Mouse (Mus musculus) lung, postnatal 36 days (tissue): Measurements from ENCODE around the gene Fgd3.

Experiments used
- DNase-seq: peaks from one replicate; pipeline ENCODE4 v3.0.0; 2022; ENCODE audit warnings: mixed read lengths

Gene Fgd3

GRCm38 (mm10) chr13:49300771-49301170 is 19.3 kb downstream of the Fgd3 start:
- DNase-seq: no peak

GRCm38 (mm10) chr13:49298514-49299381 is 21.4 kb downstream of the Fgd3 start:
- DNase-seq: peak; percentile 38

DNA sequence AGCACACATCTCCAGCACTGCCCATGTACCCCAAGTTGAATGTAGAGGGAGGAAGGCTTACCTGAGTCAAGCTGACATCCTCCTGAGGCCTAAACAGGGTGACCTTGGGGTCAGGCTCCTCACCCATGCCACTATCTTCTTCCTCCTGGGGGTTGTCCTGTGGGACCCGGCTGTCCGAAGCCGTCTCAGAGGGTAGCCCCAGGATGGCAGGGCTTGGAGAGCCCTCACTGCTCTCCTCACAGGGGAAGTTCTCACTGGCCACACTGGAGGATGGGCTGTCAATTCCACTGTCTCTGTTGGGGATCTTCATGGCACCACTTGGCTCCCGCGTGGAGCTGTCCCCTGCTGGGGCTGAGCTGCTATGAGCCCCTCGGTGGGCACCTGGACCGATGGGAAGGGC is 23.8 kb downstream of the Fgd3 start:
- no peak for DNase-seq

GRCm38 (mm10) chr13:49294108-49294507 is 26.0 kb downstream of the Fgd3 start:
- no peak for DNase-seq

- no peak for DNase-seq
These were observed 28.2 kb downstream of the Fgd3 start for GRCm38 (mm10) chr13:49291949-49292348.

DNA sequence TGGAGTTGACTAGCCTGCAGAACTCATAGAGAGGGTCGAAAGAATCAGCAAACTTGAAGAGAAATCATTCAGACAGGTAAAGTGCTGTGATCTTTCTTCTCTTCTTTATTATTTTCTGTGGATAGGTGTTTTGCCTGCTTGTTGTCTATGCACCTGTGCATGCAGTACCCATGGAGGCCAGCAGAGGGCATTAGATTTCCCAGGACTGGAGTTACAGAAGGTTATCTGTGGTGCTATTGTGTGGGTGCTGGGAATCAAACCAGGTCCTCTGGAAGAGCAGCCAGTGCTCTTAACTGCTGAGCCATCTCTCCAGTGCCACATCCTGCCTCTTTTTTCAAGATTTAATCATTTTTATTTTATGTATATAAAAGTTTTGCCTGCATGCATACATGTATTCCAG is 28.7 kb downstream of the Fgd3 start:
- DNase-seq: peak; percentile 50

GRCm38 (mm10) chr13:49287224-49287623 is 32.9 kb downstream of the Fgd3 start:
- no peak for DNase-seq

DNA sequence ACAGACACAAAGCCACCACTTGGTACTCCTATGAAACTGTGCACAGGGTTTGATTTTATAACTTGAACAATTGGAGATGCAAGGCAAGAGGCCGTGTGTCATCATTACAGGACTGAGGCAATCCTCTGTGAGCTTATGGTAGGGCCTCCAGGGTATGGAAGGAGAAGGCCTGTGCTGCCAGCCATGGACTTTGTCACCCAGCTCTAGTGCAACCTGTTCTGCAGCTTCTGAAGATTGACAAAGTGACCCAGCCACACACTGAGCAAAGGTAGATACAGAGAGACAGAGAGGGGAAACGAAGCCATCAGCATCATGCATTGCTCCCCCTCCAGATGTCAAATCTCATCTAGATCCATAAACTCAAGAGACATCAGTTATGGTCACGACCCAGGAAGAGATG is 33.4 kb downstream of the Fgd3 start:
- no peak for DNase-seq

GRCm38 (mm10) chr13:49283686-49284085 is 36.4 kb downstream of the Fgd3 start:
- DNase-seq: no peak

DNA sequence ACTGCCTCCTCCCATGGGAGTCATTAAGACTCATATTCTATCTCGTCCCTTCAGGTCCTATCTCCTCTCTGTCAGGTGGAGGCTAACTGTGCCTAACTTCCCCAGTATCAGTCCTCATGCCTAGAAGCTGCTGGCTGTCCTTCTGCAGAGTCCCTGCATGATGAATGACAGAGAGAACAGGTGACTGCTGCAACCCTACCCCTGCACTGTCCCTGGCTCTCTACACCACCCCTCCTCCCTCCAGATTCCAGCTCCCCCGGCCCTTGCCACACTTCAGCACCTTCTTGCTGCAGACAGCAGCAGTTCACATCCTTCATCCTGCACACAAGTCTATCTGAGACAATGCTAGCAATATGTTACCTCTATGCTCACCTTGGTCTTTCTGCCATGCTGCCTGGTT is 37.9 kb downstream of the Fgd3 start:
- no peak for DNase-seq

GRCm38 (mm10) chr13:49271831-49272765 is 48.0 kb downstream of the Fgd3 start:
- DNase-seq: peak; percentile 48

DNA sequence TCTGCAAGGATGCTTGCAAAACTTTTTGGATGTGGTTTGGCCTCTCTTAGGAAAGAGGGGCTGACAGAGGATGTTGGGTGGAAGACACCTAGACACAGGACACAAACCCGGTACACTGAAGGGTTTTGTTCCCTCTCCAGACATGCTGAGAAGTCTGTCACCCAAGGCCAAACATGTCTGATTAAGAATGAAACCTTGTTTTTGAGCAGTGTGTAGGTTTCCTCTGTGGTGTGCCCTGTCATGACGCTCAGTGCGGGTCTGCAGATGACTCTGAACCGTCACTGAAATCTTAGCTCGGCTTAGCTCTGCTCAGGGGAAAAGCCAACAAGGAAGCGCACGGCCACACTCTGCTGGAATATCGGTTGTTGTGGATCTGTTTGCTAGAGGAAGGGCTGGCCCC is 49.6 kb downstream of the Fgd3 start:
- no peak for DNase-seq

DNA sequence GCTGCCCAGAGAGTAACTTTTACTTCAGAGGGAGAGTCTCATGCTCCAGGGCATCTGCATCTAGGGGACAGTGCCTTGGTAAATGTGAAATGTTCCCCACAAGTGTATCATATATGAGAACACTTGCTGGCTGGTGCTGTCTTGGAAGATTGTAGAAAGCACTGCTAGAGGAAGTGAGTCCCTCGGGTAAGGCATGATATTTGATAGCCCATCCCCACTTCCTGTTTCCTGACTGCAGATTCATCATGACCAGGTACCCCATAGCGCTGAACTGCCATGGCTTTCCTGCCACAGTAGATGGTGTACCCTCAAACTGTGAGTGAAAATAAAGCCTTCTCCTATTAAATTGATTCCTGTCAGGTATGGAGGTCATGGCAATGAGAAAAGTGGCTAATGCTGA is 52.5 kb downstream of the Fgd3 start:
- no peak for DNase-seq

DNA sequence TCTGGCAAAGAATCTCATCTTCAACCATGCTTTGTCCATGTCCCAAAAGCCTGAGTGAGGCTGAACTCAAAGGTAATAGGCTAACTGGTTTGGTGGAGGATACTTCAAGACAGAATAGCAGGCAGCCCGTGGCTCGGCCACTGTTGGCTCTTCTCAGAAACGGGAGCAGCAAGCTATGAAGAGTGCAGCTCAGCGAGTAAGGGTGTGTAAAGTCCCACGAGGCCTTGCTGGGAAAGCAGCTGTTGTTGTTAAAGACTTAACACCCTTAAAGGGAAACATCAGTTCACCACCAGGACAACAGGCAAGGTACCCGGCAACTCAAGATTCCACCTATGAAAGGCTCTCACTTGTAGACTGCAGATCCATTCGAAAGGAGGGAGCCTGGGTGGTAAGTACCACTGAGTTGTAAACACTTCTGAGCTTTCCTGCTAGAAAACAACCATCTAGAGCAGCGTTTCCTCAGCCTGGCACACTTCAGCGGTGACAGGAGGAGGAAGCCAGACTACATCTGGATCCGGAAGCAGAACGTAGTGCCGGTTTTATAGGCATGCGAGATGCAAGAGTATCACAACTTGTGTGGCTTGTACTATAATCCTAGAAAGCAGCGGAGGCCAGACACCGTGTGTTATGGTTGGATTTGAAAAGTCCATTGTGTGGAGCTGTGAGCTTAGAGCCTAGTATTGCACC is 59.9 kb downstream of the Fgd3 start:
- no peak for DNase-seq

- no peak for DNase-seq
These were observed 62.2 kb downstream of the Fgd3 start for GRCm38 (mm10) chr13:49257819-49258313.

DNA sequence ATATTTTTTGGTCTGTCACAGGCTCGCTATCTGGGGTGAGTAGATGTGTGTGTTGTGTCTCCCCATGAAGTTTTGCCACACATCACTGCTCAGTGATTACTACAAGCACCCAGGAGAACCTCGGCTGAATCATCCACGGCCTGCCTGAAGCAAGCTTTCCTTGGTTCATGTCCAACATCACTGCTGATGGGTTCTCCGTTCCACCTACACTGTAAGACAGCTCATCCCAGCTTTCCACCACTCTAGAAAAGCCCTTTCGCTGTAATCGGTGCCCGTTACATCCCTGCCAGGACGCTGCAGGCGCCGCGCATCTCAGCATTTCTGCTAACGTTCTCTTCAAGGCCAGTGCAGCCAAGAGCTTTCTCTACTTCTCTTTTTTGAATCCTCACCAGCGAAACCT is 67.4 kb downstream of the Fgd3 start:
- DNase-seq: no peak

DNA sequence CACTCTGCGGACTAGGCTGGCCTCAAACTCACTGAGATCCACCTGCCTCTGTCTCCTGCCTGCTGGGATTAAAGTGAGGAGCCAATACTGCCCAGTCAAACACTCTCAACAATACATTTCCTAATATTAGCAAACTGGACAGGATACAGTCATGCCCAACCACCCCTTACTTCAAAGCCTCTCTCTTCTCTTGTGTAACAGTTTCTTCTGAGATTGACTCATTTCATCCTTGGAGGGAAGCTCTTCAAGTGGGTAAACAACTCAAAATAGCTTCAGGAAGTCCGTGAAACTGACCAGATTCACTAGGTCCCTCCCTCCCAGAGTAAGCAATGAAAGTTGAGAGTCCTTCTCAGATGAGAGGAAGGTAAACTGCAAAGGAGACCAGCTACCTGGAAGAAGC is 68.0 kb downstream of the Fgd3 start:
- peak; percentile 33 for DNase-seq

- DNase-seq: no peak
These were observed 69.2 kb downstream of the Fgd3 start for GRCm38 (mm10) chr13:49250716-49251517.

DNA sequence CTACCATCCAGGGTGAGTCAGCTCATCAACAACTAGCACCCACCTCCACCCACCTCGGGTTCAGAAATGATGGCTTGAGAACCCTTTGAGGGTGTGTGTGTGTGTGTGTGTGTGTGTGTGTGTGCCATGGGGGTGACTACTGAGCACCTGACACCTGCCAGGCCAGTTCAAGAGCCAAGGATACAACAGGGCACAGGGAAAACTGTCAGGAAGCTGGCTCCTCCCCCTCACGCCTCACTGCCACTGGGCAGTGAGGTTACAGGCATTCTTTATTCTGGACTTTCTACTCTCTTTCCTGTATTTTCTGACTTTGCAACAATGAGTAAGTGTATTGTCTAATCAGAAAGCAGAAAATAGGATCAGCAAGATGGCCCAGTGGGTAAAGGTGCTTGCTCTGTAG is 70.5 kb downstream of the Fgd3 start:
- DNase-seq: no peak

GRCm38 (mm10) chr13:49248923-49249322 is 71.2 kb downstream of the Fgd3 start:
- no peak for DNase-seq

DNA sequence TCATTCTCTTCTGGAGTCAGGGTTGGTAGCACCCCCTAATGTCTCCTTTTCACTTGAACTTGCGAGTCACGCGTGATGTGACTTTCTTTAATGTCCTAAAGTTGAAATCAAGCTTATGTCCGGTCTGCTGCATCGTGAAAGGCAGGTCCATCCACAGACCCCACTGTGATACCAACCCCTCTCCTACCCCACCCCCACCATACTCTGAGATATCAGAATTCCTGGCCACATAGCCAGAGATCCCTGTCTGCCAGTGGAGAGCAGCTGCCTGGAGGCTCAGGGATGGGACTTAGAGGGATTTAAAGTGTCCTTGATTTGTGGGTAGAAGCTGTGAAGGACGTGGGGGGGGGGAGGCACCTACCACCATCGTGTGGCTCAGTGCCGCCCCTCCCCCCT is 71.6 kb downstream of the Fgd3 start, which contains the start of gene Susd3:
Susd3 (minus strand) TSS at position 240 of the 396 bp plus-strand sequence.
- DNase-seq: no peak
